Mouse (Mus musculus): ENCODE results near the gene Bet1. TPM values are rescaled to one million over a fixed set of nuclear protein-coding genes. Genes with fewer than 3 reads are reported as not detected.
A peak's percentile ranks its signal among the peaks of the same experiment; 100 is the strongest.

The Bet1 gene
- total RNA-seq (2017), result 10.8 and 42.1 TPM in 2 replicates

DNA sequence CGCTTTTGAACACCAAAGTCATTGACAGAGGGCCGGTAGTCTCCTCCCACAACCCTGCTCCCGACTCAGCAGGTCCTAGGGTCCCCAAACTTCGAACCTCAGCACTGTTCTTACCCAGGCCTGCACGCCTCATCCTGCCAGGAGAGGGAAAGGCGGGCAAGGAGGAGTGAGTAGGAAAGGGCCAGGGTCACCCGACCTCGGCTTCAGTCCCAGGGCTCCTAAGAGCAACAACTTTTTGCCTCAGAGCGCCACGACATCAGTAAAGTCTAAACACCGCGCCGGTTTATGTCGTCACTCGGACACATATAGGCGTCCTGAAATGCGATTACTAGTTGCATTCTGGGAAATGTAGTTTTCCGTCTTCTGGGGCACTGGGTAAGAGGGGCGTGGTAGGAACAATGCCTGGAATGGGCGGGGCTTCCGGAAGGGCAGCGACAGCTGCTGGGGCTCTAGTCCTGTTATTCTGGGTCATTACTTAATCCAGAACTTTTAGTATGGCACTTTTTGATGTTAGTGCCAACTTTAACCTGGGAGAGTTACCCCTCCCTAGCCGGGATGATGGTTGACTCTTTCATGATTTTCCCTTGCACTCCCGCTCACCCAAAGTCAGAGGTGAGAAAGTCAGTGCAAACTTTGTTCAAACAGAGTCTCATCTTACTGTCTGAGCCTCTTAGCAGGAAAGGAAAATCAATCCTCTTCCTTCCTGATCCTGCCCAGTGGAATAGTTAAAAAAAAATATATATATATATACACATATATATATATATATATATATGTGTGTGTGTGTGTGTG lies at the start of gene Bet1:
Bet1 (minus strand) TSS at position 310 of the 792 bp plus-strand sequence.
- ATAC-seq (ENCODE audit: extremely low read depth, insufficient number of reproducible peaks, low FRiP score, poor library complexity, severe bottlenecking), result peak; percentile 99

DNA sequence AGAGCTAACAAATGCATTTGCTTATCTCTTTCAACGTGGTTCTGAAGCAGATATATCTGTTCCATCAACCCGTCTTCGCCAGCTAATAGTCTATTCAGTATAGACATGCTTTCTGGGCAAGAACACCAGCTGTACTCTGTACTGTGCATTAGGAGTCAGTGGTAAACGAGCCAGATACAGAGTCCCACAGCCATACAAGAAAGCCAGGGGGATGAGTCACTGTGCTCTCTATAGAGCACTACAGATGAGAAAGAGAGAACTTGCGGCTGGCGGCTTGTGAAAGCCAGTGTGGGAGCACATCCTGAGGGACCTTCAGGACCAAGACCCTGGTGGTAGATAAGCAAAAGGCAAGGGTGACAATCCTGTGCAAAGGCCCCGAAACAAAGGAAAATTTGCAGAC lies 45.5 kb upstream of the Bet1 start:
- no peak for ATAC-seq (ENCODE audit: extremely low read depth, insufficient number of reproducible peaks, low FRiP score, poor library complexity, severe bottlenecking)

DNA sequence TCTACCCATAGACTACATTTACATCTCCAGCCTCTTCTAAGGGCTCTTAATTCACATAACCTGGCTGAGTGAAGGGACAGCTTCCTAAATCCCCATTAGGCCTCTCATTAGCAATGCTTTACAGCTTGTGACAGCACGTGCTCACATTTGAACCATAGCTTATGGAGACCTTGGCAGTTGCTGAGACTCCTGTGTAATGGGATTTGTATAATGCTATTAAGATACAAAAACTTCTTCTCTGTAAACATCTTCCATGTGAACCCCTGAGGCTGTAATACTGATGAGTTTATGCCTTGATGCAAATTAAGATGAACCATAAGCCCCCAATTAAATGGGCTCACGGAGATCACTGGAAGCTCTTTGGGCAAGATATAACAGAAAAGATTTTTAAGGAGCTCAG lies 44.4 kb upstream of the Bet1 start:
- no peak for ATAC-seq (ENCODE audit: extremely low read depth, insufficient number of reproducible peaks, low FRiP score, poor library complexity, severe bottlenecking)

DNA sequence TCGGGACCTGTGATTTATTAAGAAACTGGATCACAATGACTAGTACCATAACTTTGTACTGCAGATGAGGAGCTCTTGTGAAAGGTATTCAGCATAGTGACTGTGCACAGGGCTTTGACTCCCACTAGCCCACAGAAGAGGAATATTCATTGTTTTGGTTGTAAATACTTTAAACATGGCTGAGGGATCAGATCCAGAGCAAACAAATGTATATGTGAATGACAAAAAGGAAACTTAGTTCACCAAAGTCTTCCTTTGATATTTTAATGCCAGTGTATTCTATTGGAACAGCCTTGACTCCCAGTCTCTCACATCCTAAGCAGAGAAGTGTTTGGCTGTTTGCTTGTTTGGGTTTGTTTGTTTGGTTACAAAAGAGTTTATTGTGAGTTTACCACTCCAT lies 31.8 kb upstream of the Bet1 start:
- ATAC-seq (ENCODE audit: extremely low read depth, insufficient number of reproducible peaks, low FRiP score, poor library complexity, severe bottlenecking), result no peak

DNA sequence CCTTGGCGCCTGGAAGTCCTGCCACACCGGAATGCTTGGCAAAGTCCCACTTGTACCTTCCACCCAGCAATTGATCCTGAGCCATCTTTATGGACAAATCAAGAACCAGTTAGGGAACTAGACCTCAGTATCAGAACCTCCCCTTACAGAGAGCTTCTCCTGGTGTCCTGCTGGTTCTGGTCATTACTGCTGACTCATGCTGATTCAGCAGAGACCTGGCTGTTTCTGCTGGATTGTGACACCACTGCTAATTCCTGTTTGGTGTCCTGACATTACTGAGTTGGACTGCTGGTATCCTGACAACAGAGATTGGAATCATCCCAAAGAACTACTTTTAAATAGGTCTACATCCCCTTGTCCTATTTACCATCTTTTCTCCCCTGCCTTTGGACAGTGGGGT lies 3.7 kb upstream of the Bet1 start:
- no peak for ATAC-seq (ENCODE audit: extremely low read depth, insufficient number of reproducible peaks, low FRiP score, poor library complexity, severe bottlenecking)

DNA sequence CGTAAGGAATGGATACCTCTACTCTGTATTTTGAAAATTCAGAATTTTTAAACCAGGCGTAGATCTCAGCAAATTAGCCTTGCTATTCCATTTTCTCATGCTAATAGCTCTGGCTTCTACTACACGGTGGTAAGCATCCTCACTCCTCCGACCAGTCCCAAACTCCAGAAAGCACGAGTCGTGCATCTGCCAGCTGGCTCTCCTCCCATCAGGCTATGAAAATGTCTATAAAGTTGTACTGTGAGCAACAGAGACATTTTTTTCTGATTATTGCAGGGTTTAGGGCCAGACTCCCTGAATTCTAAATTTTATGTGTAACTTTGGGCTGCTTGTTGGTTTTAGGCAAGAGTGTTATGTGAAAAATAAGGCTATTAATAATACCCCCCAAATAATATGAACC lies 14.5 kb downstream of the Bet1 start:
- ATAC-seq (ENCODE audit: extremely low read depth, insufficient number of reproducible peaks, low FRiP score, poor library complexity, severe bottlenecking), result no peak

DNA sequence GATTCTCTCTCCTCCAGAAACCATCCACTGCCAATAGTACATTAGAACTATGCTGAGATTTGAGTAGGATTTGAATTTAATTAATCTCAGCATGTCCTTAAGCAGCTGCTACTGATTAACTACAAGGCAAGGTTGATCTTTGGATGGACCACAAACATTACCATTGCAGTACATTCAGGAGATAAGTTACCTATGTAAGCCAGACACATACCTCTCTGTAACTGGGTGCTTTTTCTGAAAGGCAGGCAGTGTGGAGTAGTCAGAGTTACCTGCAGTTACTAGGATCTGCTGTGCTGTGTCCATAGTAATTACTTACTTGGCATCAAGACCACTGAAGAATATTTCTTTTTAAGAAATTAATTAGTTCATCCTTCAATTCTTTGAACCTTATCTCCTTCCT lies 17.1 kb downstream of the Bet1 start:
- no peak for ATAC-seq (ENCODE audit: extremely low read depth, insufficient number of reproducible peaks, low FRiP score, poor library complexity, severe bottlenecking)

DNA sequence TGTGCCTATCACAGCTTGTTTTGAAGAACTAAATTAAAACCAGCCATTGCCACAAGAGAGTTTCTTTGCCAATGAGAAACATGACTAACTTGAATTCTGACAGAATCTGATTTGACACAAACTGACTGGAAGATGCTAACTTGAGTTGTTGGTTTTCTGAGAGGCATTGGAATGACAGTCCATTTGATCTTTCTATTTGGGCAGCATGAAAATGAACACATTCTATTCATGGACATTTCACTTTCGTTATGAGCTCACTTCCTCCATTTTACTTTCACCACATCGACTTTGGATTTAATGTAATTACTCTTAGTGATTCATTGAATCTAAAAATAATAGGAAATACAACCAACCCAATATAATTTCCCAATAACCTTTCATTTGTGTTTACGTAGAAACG lies 32.4 kb downstream of the Bet1 start:
- no peak for ATAC-seq (ENCODE audit: extremely low read depth, insufficient number of reproducible peaks, low FRiP score, poor library complexity, severe bottlenecking)

DNA sequence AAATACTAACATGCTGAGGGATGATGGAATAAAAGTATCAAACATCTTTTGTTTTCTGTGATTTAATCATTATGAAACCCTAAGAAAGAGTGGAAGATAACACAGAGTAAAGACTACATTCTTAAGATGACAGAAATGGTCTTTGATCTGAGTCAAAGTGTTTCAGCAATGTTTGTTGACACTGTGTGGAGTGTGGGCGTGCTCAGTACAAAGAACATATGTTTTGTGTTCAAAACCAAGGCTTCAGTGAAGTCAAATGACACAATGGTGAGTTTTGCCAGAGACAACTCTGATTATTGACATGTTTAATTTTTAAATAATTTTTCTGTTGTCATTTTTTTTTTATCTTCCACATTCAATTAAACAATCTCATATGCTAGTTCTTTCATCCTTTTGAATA lies 33.9 kb downstream of the Bet1 start:
- no peak for ATAC-seq (ENCODE audit: extremely low read depth, insufficient number of reproducible peaks, low FRiP score, poor library complexity, severe bottlenecking)

DNA sequence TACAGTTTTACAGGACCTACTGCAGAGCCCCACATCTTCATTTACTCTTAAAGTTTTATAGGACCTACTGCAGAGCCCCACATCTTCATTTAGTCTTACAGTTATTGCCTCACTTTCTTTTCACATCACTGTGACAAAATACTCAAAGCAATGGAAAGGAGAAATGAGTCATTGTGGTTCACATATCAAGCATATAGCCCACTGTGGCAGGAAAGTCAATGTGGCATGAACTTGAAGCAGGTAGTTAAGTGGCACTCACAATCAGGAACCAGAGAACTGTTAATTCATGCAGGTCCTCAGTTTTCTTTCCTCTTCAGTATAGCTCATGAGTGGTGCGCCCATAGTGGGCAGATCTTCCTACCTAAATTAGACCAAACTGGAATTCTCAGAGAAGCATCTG lies 39.6 kb downstream of the Bet1 start:
- no peak for ATAC-seq (ENCODE audit: extremely low read depth, insufficient number of reproducible peaks, low FRiP score, poor library complexity, severe bottlenecking)

DNA sequence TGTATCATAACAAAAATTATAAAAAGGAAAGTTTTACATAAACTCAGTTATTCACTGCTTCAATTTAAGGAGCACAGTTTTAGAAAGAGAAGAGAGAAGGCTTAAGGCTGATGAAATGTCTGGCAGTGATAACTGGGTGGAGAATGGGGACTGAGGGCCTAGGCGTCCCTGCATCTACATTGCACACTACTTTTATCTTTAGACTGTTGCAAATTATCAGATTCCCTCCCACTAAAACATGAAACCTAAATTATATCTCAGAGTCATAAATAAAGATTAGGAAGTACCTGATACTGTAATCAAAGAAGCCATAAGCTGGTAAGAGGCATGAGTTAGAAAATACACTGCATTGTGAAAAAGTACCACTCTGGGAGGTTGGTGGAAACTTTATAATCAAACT lies 45.0 kb downstream of the Bet1 start:
- no peak for ATAC-seq (ENCODE audit: extremely low read depth, insufficient number of reproducible peaks, low FRiP score, poor library complexity, severe bottlenecking)

DNA sequence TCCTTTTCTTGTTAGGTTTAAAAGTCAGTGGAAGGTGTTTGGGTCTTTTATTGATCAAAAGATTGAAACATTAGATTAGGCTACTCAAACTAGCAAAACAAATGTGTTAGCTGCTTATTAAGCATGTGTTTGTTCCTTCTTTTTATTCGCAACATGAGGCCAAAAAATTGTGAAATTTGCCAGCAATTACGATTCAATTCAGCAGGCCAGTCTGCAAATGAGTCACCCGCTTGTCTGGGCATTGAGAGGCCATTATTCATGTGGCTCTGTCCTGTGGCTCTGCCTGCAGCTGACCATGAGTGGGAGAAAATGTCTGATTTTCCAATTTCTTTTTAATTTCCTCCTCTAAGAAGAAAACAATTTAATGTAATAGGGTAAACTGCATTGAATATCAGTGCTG lies 55.8 kb downstream of the Bet1 start:
- ATAC-seq (ENCODE audit: extremely low read depth, insufficient number of reproducible peaks, low FRiP score, poor library complexity, severe bottlenecking), result no peak

Other genes with a start within 250 kb of the Bet1 start
- not detected in 2 replicates for gene Tfpi2, start 98.1 kb downstream of the Bet1 start, total RNA-seq (2017)
- gene Gngt1, start 93.2 kb downstream of the Bet1 start, total RNA-seq (2017), result not detected in 2 replicates
- 27.0 and 27.5 TPM in 2 replicates for gene Gng11, start 83.1 kb downstream of the Bet1 start, total RNA-seq (2017)

Measured in neutrophil, adult 5-6 weeks (primary cell).